Mouse (Mus musculus) stomach, embryonic 15.5 days (tissue): Measurements from ENCODE around the gene Elmsan1. TPM values are rescaled to one million over a fixed set of nuclear protein-coding genes. Genes with fewer than 3 reads are reported as not detected.

Experiments used
- ATAC-seq: fragments of 200-750 bp; cut with Nextera tagmentation; 2 replicates; pipeline ENCODE4 v1.8.0; 2017; ENCODE audit warnings: low read depth, moderate number of reproducible peaks, moderate TSS enrichment; ENCODE audit not compliant: insufficient read depth, low FRiP score
- H3K27ac ChIP-seq: fragments of 300-500 bp; sonication (generic); 2 replicates; pipeline ENCODE4 v1.5.1; 2015; ENCODE audit warnings: mild to moderate bottlenecking, inconsistent platforms
- H3K27me3 ChIP-seq: fragments of 300-500 bp; sonication (generic); replicated peaks from 2 replicates; pipeline ENCODE4 v1.6.1; 2015; ENCODE audit warnings: inconsistent platforms
- H3K36me3 ChIP-seq: fragments of 300-500 bp; sonication (generic); 2 replicates; pipeline ENCODE4 v1.6.1; 2015; ENCODE audit warnings: inconsistent platforms
- H3K4me1 ChIP-seq: fragments of 300-500 bp; sonication (generic); 2 replicates; pipeline ENCODE4 v1.6.1; 2015; ENCODE audit warnings: inconsistent platforms
- H3K4me2 ChIP-seq: fragments of 300-500 bp; sonication (generic); 2 replicates; pipeline ENCODE4 v1.6.1; 2015; ENCODE audit warnings: mild to moderate bottlenecking, inconsistent platforms
- H3K4me3 ChIP-seq: fragments of 300-500 bp; sonication (generic); replicated peaks from 2 replicates; pipeline ENCODE4 v1.5.1; 2015; ENCODE audit warnings: inconsistent platforms
- H3K9ac ChIP-seq: fragments of 300-500 bp; sonication (generic); 2 replicates; pipeline ENCODE4 v1.6.1; 2015; ENCODE audit warnings: inconsistent platforms
- H3K9me3 ChIP-seq: fragments of 300-500 bp; sonication (generic); 2 replicates; pipeline ENCODE4 v1.6.1; 2016; ENCODE audit warnings: inconsistent platforms
- WGBS: fragments of 180-500 bp; shearing (Covaris S2); methylation state at CpG from one replicate; pipeline ENCODE4 v1.1.7; 2015; 5-methylcytosine and 5-hydroxymethylcytosine counted together
- polyA plus RNA-seq: library from polyadenylated mRNA; unstranded; fragments of >200 nt; fragmentation: Nextera tagmentation; extraction: Ambion mirVana; gene quantifications from 2 replicates; pipeline ENCODE4 v1.2.1, GENCODE M21; 2015

Elmsan1 gene
- polyA plus RNA-seq, 1 experiment from 2014 or later: 9.9 TPM

- no peaks in the 10 kb centered on the region for H3K9me3 ChIP-seq
- H3K4me3 ChIP-seq: no peak overlapping the region
- H3K27ac ChIP-seq: no peak overlapping the region
- H3K27me3 ChIP-seq: no peaks in the 10 kb centered on the region
- ATAC-seq: no peak
- H3K4me2 ChIP-seq: no peak overlapping the region
- H3K4me1 ChIP-seq: peaks cover 19% of the 10 kb centered on the region
- peaks cover 21% of the 10 kb centered on the region; the same call in 1 of the 2 replicates for H3K36me3 ChIP-seq
- H3K9ac ChIP-seq: no peak overlapping the region
- WGBS: 91% methylated on average over 10 of the region's 10 CpGs
Measured at GRCm38 (mm10) chr12:84170610-84171009, 48.1 kb downstream of the Elmsan1 start.

DNA sequence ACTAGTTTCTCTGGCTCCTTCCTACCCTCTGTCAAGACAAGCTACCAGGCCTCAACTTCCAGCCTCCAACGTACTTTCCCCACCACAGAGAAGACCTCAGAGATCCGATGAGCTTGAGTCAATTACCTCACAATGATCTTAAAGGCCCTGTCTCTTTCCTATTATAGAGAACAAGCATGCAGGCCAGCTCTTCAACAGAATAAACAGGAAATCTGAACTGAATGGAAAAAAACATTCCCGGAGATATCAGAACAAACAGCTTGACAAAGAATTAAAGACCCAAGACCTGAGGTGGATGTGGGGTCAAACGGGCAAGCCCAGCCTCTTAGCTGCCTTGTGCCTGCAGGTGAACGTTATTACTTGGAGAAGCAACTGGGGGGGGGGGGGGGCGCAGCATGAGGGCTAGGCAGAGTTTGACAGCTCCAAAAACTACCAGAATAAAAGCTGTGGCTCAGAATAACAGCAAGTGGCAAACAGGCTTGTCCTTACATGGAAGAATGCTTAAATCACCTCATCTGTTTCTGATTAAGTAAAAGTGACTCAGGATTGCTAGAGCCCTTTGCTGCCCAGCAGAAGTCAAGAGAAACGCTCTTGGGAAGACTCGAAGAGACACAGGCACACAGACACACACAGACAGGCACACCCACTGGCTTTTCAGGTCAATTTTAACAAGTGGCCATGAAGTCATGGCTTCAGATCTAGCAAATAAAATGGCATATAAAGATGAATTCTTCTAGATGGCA, 52.9 kb downstream of the Elmsan1 start:
- WGBS: 34% methylated on average over 8 of the region's 8 CpGs
- H3K36me3 ChIP-seq: peaks cover 10% of the 10 kb centered on the region
- no peak overlapping the region for H3K27ac ChIP-seq
- H3K27me3 ChIP-seq: no peaks in the 10 kb centered on the region
- H3K9ac ChIP-seq: no peak overlapping the region
- no peak for ATAC-seq
- peaks cover 11% of the 10 kb centered on the region; the same call in 1 of the 2 replicates for H3K4me1 ChIP-seq
- H3K4me3 ChIP-seq: no peak overlapping the region
- no peaks in the 10 kb centered on the region for H3K9me3 ChIP-seq
- no peak overlapping the region for H3K4me2 ChIP-seq

- ATAC-seq: no peak
- Histone ChIP-seq H3K4me1 (peaks cover 11% of the 10 kb centered on the region; the same call in 1 of the 2 replicates), H3K27me3 (no peaks in the 10 kb centered on the region), H3K9me3 (no peaks in the 10 kb centered on the region), H3K4me3 (no peak overlapping the region), H3K9ac (no peak overlapping the region), H3K4me2 (no peak overlapping the region), H3K27ac (no peak overlapping the region), H3K36me3 (peaks cover 27% of the 10 kb centered on the region)
- 74% methylated on average over 11 of the region's 11 CpGs for WGBS
Measured at GRCm38 (mm10) chr12:84163586-84164110, 55.0 kb downstream of the Elmsan1 start.

- peaks cover 11% of the 10 kb centered on the region; the same call in 1 of the 2 replicates for H3K4me1 ChIP-seq
- no peak overlapping the region for H3K4me3 ChIP-seq
- H3K9me3 ChIP-seq: no peaks in the 10 kb centered on the region
- no peak for ATAC-seq
- 78% methylated on average over 9 of the region's 9 CpGs for WGBS
- H3K36me3 ChIP-seq: peaks cover 32% of the 10 kb centered on the region
- H3K9ac ChIP-seq: no peak overlapping the region
- no peak overlapping the region for H3K4me2 ChIP-seq
- H3K27me3 ChIP-seq: no peaks in the 10 kb centered on the region
- H3K27ac ChIP-seq: no peak overlapping the region
Measured at GRCm38 (mm10) chr12:84163133-84163532, 55.5 kb downstream of the Elmsan1 start.

DNA sequence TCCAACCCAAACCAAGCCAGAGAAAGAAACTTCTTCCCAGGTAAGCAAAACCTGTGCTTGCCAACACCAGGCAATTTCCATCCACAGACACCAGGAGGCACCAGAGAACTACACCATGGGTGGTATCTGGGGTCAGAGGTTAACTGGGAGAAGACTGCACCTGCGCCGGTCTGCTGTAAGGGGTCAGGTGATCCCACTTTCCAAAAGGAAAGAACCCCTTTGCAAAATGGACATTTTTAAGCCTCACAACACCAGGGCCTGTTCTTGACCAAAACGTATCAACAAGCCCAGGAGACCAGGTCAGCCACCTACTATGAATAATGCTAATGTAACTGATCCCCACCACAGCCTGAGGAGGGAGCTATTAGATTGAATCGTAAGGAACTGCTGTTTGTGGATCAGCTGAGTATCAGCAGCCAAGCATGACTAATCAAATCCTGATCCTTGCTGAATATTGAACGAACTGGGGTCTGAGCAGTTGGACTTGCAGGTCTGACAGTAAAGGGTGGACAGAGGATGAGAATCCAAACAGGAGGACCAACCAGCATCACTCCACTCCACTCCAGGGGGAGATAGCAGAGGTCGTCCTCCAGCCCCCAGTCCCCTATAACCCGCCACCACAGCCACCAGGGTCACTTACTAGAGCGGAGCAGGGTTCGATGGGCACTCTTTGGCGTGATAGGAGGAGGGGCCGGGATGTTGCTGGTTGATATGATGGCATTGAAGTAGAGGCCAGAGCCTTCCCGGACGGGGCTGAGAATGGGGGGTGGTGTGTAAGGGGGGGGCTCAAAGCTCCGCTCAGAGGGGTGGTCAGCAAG, 56.9 kb downstream of the Elmsan1 start:
- H3K4me1 ChIP-seq: peaks cover 11% of the 10 kb centered on the region; the same call in 1 of the 2 replicates
- H3K4me2 ChIP-seq: no peak overlapping the region
- no peak overlapping the region for H3K4me3 ChIP-seq
- H3K27ac ChIP-seq: no peak overlapping the region
- H3K9me3 ChIP-seq: no peaks in the 10 kb centered on the region
- H3K27me3 ChIP-seq: no peaks in the 10 kb centered on the region
- H3K36me3 ChIP-seq: peaks cover 41% of the 10 kb centered on the region
- H3K9ac ChIP-seq: no peak overlapping the region
- no peak; the same call in 1 of the 2 replicates for ATAC-seq
- 77% methylated on average over 14 of the region's 14 CpGs for WGBS

DNA sequence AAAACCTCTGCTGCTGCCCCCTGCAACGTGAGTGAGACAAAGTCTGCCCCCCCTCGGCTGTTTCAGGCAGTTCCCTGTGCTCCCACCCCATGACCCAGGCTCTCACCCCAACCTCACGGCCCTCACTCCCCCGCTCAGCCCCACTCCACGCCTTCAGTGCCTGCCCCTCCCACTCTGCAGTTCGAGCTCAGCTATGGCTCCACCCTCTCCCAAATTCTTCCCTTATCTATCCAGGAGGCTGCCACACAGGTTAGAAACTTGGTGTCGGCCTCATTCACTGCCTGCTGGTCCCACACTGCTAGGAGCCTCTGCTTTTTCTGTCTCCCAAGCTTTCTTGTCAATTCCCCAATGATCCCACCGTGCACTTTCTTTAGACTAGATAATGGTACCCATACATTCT, 57.6 kb downstream of the Elmsan1 start:
- Histone ChIP-seq H3K4me1 (peaks cover 11% of the 10 kb centered on the region; the same call in 1 of the 2 replicates), H3K27me3 (no peaks in the 10 kb centered on the region), H3K36me3 (peaks cover 47% of the 10 kb centered on the region), H3K4me3 (no peak overlapping the region), H3K4me2 (no peak overlapping the region), H3K27ac (no peak overlapping the region), H3K9me3 (no peaks in the 10 kb centered on the region), H3K9ac (no peak overlapping the region)
- 31% methylated on average over 8 of the region's 8 CpGs for WGBS
- ATAC-seq: peak; percentile 67; the same call in 1 of the 2 replicates

DNA sequence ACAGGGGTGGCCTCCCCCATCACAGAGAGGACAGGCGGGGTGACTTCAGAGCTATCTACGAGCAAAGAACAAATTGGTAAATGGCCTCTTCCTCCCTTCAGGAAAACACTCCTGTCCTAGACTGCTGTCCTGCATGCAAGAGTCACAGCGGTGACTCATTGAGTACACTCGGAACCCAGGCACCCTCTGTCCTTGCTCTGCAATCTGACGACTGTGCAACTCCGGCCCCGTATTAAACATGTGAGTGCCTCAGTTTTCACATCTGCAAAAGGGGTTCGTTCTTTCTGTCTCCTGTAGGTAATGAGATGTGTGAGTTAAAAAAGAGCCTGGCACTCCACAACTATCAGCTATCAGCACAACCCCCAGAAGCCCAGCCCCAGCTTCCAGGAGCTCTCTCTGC, 58.2 kb downstream of the Elmsan1 start:
- Histone ChIP-seq H3K9me3 (no peaks in the 10 kb centered on the region), H3K9ac (no peak overlapping the region), H3K27ac (no peak overlapping the region), H3K4me2 (no peak overlapping the region), H3K36me3 (peaks cover 51% of the 10 kb centered on the region), H3K27me3 (no peaks in the 10 kb centered on the region), H3K4me1 (peaks cover 10% of the 10 kb centered on the region; the same call in 1 of the 2 replicates), H3K4me3 (no peak overlapping the region)
- 92% methylated on average over 8 of the region's 8 CpGs for WGBS
- no peak for ATAC-seq

GRCm38 (mm10) chr12:84158156-84158555, 60.5 kb downstream of the Elmsan1 start:
- WGBS: 88% methylated on average over 14 of the region's 14 CpGs

GRCm38 (mm10) chr12:84156210-84156609, 62.5 kb downstream of the Elmsan1 start:
- Histone ChIP-seq H3K27me3 (no peaks in the 10 kb centered on the region), H3K9ac (no peak overlapping the region), H3K36me3 (peaks cover 65% of the 10 kb centered on the region), H3K27ac (no peak overlapping the region), H3K4me1 (peaks cover 13% of the 10 kb centered on the region), H3K9me3 (no peaks in the 10 kb centered on the region), H3K4me3 (no peak overlapping the region), H3K4me2 (no peak overlapping the region)
- 95% methylated on average over 18 of the region's 18 CpGs for WGBS
- ATAC-seq: no peak

More at GRCm38 (mm10) chr12:84158156-84158555, 60.5 kb downstream of the Elmsan1 start:
- Histone ChIP-seq H3K4me1 (peaks cover 5% of the 10 kb centered on the region; the same call in 1 of the 2 replicates), H3K4me2 (no peak overlapping the region), H3K27ac (no peak overlapping the region), H3K4me3 (no peak overlapping the region), H3K36me3 (peaks cover 65% of the 10 kb centered on the region), H3K27me3 (no peaks in the 10 kb centered on the region), H3K9me3 (no peaks in the 10 kb centered on the region), H3K9ac (no peak overlapping the region)
- no peak for ATAC-seq

GRCm38 (mm10) chr12:84155523-84155871, 63.2 kb downstream of the Elmsan1 start:
- no peaks in the 10 kb centered on the region for H3K9me3 ChIP-seq
- H3K9ac ChIP-seq: no peak overlapping the region
- no peak overlapping the region for H3K4me3 ChIP-seq
- H3K4me1 ChIP-seq: peaks cover 10% of the 10 kb centered on the region
- no peak overlapping the region for H3K4me2 ChIP-seq
- no peak for ATAC-seq
- 83% methylated on average over 2 of the region's 2 CpGs for WGBS
- no peak overlapping the region for H3K27ac ChIP-seq
- H3K36me3 ChIP-seq: peaks cover 62% of the 10 kb centered on the region
- no peaks in the 10 kb centered on the region for H3K27me3 ChIP-seq

GRCm38 (mm10) chr12:84154786-84155522, 63.7 kb downstream of the Elmsan1 start:
- H3K27me3 ChIP-seq: no peaks in the 10 kb centered on the region
- peaks cover 59% of the 10 kb centered on the region for H3K36me3 ChIP-seq
- no peak overlapping the region for H3K4me3 ChIP-seq
- no peak overlapping the region for H3K4me2 ChIP-seq
- ATAC-seq: no peak
- no peaks in the 10 kb centered on the region for H3K9me3 ChIP-seq
- WGBS: 60% methylated on average over 11 of the region's 11 CpGs
- no peak overlapping the region for H3K27ac ChIP-seq
- no peak overlapping the region for H3K9ac ChIP-seq
- peaks cover 10% of the 10 kb centered on the region for H3K4me1 ChIP-seq
